Mouse (Mus musculus) heart, embryonic 12.5 days (tissue): Measurements from ENCODE around the gene Otud7b. TPM values are rescaled to one million over a fixed set of nuclear protein-coding genes. Genes with fewer than 3 reads are reported as not detected.

Experiments
- ATAC-seq: fragments of 200-750 bp; cut with Nextera tagmentation; 2 replicates; pipeline ENCODE4 v1.8.0; 2017; ENCODE audit warnings: moderate TSS enrichment, moderate library complexity; ENCODE audit not compliant: insufficient number of reproducible peaks, low FRiP score
- H3K27ac ChIP-seq: fragments of 300-500 bp; sonication (generic); 2 replicates; pipeline ENCODE4 v1.5.1; 2016; ENCODE audit warnings: mild to moderate bottlenecking, moderate library complexity; ENCODE audit not compliant: poor library complexity, severe bottlenecking
- H3K27me3 ChIP-seq: fragments of 300-500 bp; sonication (generic); replicated peaks from 2 replicates; pipeline ENCODE4 v1.6.1; 2016; ENCODE audit warnings: mild to moderate bottlenecking, moderate library complexity
- H3K36me3 ChIP-seq: fragments of 300-500 bp; sonication (generic); 2 replicates; pipeline ENCODE4 v1.6.1; 2016; ENCODE audit warnings: mild to moderate bottlenecking, moderate library complexity
- H3K4me1 ChIP-seq: fragments of 300-500 bp; sonication (generic); replicated peaks from 2 replicates; pipeline ENCODE4 v1.6.1; 2016; ENCODE audit warnings: mild to moderate bottlenecking
- H3K4me2 ChIP-seq: fragments of 300-500 bp; sonication (generic); 2 replicates; pipeline ENCODE4 v1.6.1; 2016; ENCODE audit warnings: mild to moderate bottlenecking, moderate library complexity
- H3K4me3 ChIP-seq: fragments of 300-500 bp; sonication (generic); 2 replicates; pipeline ENCODE4 v1.5.1; 2016; ENCODE audit warnings: mild to moderate bottlenecking
- H3K9ac ChIP-seq: fragments of 300-500 bp; sonication (generic); 2 replicates; pipeline ENCODE4 v1.6.1; 2016; ENCODE audit warnings: mild to moderate bottlenecking, moderate library complexity
- H3K9me3 ChIP-seq: fragments of 300-500 bp; sonication (generic); replicated peaks from 2 replicates; pipeline ENCODE4 v1.6.1; 2016; ENCODE audit warnings: mild to moderate bottlenecking, moderate library complexity
- WGBS: fragments of 180-500 bp; shearing (Covaris S2); methylation state at CpG from one replicate; pipeline ENCODE4 v1.1.7; 2016; 5-methylcytosine and 5-hydroxymethylcytosine counted together
- polyA plus RNA-seq: library from polyadenylated mRNA; unstranded; fragments of >200 nt; fragmentation: Nextera tagmentation; extraction: Ambion mirVana; gene quantifications from 2 replicates; pipeline ENCODE4 v1.2.1, GENCODE M21; 2016

Gene Otud7b
- polyA plus RNA-seq, 1 experiment from 2014 or later: 22.2 TPM

- ATAC-seq: no peak
- H3K27me3 ChIP-seq: no peaks in the 10 kb centered on the region
- no peaks in the 10 kb centered on the region for H3K36me3 ChIP-seq
- H3K9ac ChIP-seq: no peak overlapping the region
- no peak overlapping the region for H3K4me3 ChIP-seq
- H3K9me3 ChIP-seq: 0 out of 2 replicates have a peak, but pooled peaks cover 3% of the 10 kb centered on the region
- no peak overlapping the region for H3K27ac ChIP-seq
- H3K4me1 ChIP-seq: peaks cover 6% of the 10 kb centered on the region; the same call in 1 of the 2 replicates
- WGBS: 79% methylated on average over 10 of the region's 10 CpGs
- no peak overlapping the region for H3K4me2 ChIP-seq
Observed at GRCm38 (mm10) chr3:96084146-96084755, 20.1 kb upstream of the Otud7b start.

- no peaks in the 10 kb centered on the region for H3K36me3 ChIP-seq
- no peaks in the 10 kb centered on the region for H3K27me3 ChIP-seq
- H3K9me3 ChIP-seq: 0 out of 2 replicates have a peak, but pooled peaks cover 3% of the 10 kb centered on the region
- peaks cover 6% of the 10 kb centered on the region; the same call in 1 of the 2 replicates for H3K4me1 ChIP-seq
- H3K9ac ChIP-seq: no peak overlapping the region
- WGBS: 58% methylated on average over 2 of the region's 2 CpGs
- no peak overlapping the region for H3K4me2 ChIP-seq
- H3K4me3 ChIP-seq: no peak overlapping the region
- peak; percentile 88 for ATAC-seq
- H3K27ac ChIP-seq: no peak overlapping the region
Observed at GRCm38 (mm10) chr3:96087219-96087618, 17.1 kb upstream of the Otud7b start.

GRCm38 (mm10) chr3:96087801-96088200 lies 16.5 kb upstream of the Otud7b start:
- 76% methylated on average over 4 of the region's 4 CpGs for WGBS
- H3K9me3 ChIP-seq: 0 out of 2 replicates have a peak, but pooled peaks cover 3% of the 10 kb centered on the region
- H3K27ac ChIP-seq: no peak overlapping the region
- ATAC-seq: no peak
- no peaks in the 10 kb centered on the region for H3K27me3 ChIP-seq
- H3K36me3 ChIP-seq: no peaks in the 10 kb centered on the region
- H3K4me2 ChIP-seq: no peak overlapping the region
- no peak overlapping the region for H3K9ac ChIP-seq
- H3K4me1 ChIP-seq: peaks cover 4% of the 10 kb centered on the region; the same call in 1 of the 2 replicates
- no peak overlapping the region for H3K4me3 ChIP-seq

GRCm38 (mm10) chr3:96089882-96090489 lies 14.3 kb upstream of the Otud7b start:
- 63% methylated on average over 2 of the region's 2 CpGs for WGBS
- H3K27ac ChIP-seq: no peak overlapping the region
- no peak overlapping the region for H3K9ac ChIP-seq

GRCm38 (mm10) chr3:96091146-96091545 lies 13.2 kb upstream of the Otud7b start:
- H3K27ac ChIP-seq: no peak overlapping the region
- no peak overlapping the region for H3K4me2 ChIP-seq
- H3K27me3 ChIP-seq: no peaks in the 10 kb centered on the region
- H3K4me3 ChIP-seq: no peak overlapping the region
- peaks cover 13% of the 10 kb centered on the region for H3K4me1 ChIP-seq
- no peaks in the 10 kb centered on the region for H3K9me3 ChIP-seq
- H3K9ac ChIP-seq: no peak overlapping the region
- no peaks in the 10 kb centered on the region for H3K36me3 ChIP-seq
- no peak for ATAC-seq
- WGBS: 70% methylated on average over 2 of the region's 2 CpGs

More at GRCm38 (mm10) chr3:96089882-96090489, 14.3 kb upstream of the Otud7b start:
- no peaks in the 10 kb centered on the region for H3K36me3 ChIP-seq
- peaks cover 13% of the 10 kb centered on the region for H3K4me1 ChIP-seq
- H3K9me3 ChIP-seq: 0 out of 2 replicates have a peak, but pooled peaks cover 3% of the 10 kb centered on the region
- no peak overlapping the region for H3K4me3 ChIP-seq
- H3K4me2 ChIP-seq: no peak overlapping the region
- ATAC-seq: no peak
- no peaks in the 10 kb centered on the region for H3K27me3 ChIP-seq

- 54% methylated on average over 6 of the region's 6 CpGs for WGBS
- Histone ChIP-seq H3K4me1 (peaks cover 13% of the 10 kb centered on the region), H3K4me3 (no peak overlapping the region), H3K27ac (no peak overlapping the region), H3K36me3 (no peaks in the 10 kb centered on the region), H3K4me2 (no peak overlapping the region), H3K9ac (no peak overlapping the region), H3K27me3 (no peaks in the 10 kb centered on the region), H3K9me3 (no peaks in the 10 kb centered on the region)
- ATAC-seq: no peak
Observed at GRCm38 (mm10) chr3:96091966-96092365, 12.4 kb upstream of the Otud7b start.

- WGBS: 44% methylated on average over 13 of the region's 13 CpGs
- H3K36me3 ChIP-seq: no peaks in the 10 kb centered on the region
- H3K4me1 ChIP-seq: peaks cover 14% of the 10 kb centered on the region
- no peak overlapping the region for H3K27ac ChIP-seq
- ATAC-seq: no peak
- H3K4me3 ChIP-seq: no peak overlapping the region
- H3K9me3 ChIP-seq: no peaks in the 10 kb centered on the region
- H3K9ac ChIP-seq: peak overlapping the region; percentile 9; the same call in 1 of the 2 replicates
- no peaks in the 10 kb centered on the region for H3K27me3 ChIP-seq
- peak overlapping the region; percentile 60 for H3K4me2 ChIP-seq
Observed at GRCm38 (mm10) chr3:96093509-96093908, 10.8 kb upstream of the Otud7b start.

- ATAC-seq: peak; percentile 55
- Histone ChIP-seq H3K36me3 (no peaks in the 10 kb centered on the region), H3K4me3 (peak overlapping the region; percentile 21), H3K27me3 (no peaks in the 10 kb centered on the region), H3K9ac (no peak overlapping the region), H3K27ac (no peak overlapping the region), H3K4me1 (peaks cover 18% of the 10 kb centered on the region), H3K4me2 (peak overlapping the region; percentile 60), H3K9me3 (no peaks in the 10 kb centered on the region)
- WGBS: 37% methylated on average over 13 of the region's 13 CpGs
Observed at GRCm38 (mm10) chr3:96094203-96094602, 10.1 kb upstream of the Otud7b start.

GRCm38 (mm10) chr3:96098168-96098567 lies 6.2 kb upstream of the Otud7b start:
- ATAC-seq: no peak
- Histone ChIP-seq H3K9ac (no peak overlapping the region), H3K4me3 (no peak overlapping the region), H3K36me3 (no peaks in the 10 kb centered on the region), H3K4me1 (peaks cover 28% of the 10 kb centered on the region), H3K27me3 (no peaks in the 10 kb centered on the region), H3K9me3 (no peaks in the 10 kb centered on the region), H3K4me2 (no peak overlapping the region), H3K27ac (no peak overlapping the region)
- WGBS: 62% methylated on average over 4 of the region's 4 CpGs

GRCm38 (mm10) chr3:96098616-96099267 lies 5.6 kb upstream of the Otud7b start:
- H3K9ac ChIP-seq: no peak overlapping the region
- no peak overlapping the region for H3K4me2 ChIP-seq
- no peak for ATAC-seq
- no peaks in the 10 kb centered on the region for H3K9me3 ChIP-seq
- H3K27me3 ChIP-seq: no peaks in the 10 kb centered on the region
- no peaks in the 10 kb centered on the region for H3K36me3 ChIP-seq
- 41% methylated on average over 7 of the region's 7 CpGs for WGBS
- H3K4me3 ChIP-seq: no peak overlapping the region
- peaks cover 22% of the 10 kb centered on the region for H3K4me1 ChIP-seq
- H3K27ac ChIP-seq: no peak overlapping the region
